Mouse (Mus musculus) ES-E14 (cell line): Measurements from ENCODE around the gene Hivep3. TPM values are rescaled to one million over a fixed set of nuclear protein-coding genes. Genes with fewer than 3 reads are reported as not detected.

Experiments used
- DNase-seq: peaks from one replicate; pipeline ENCODE4 v3.0.0-alpha.2; 2013; ENCODE audit warnings: low read depth, low spot score
- H3K27ac ChIP-seq: 2 replicates; pipeline ENCODE4 v1.5.1; 2012; ENCODE audit warnings: low read depth, mild to moderate bottlenecking, low read length, moderate library complexity, mixed read lengths; ENCODE audit not compliant: poor library complexity, insufficient read depth, severe bottlenecking
- H3K36me3 ChIP-seq: 2 replicates; pipeline ENCODE4 v1.6.1; 2012; ENCODE audit warnings: mild to moderate bottlenecking, low read length, moderate library complexity, mixed read lengths; ENCODE audit not compliant: control insufficient read depth, poor library complexity, insufficient read depth, severe bottlenecking
- H3K4me1 ChIP-seq, 2 experiments: fragments of 150-350 bp in 1 of 2; sonication (generic) in 1 of 2; 2 replicates each; pipeline ENCODE4 v1.6.1; 2012; ENCODE audit warnings: low read length in 2 of 2, mild to moderate bottlenecking in 1 of 2, mixed read lengths in 1 of 2; ENCODE audit not compliant: control insufficient read depth in 2 of 2, insufficient read depth in 2 of 2, poor library complexity in 1 of 2
- H3K4me3 ChIP-seq, 2 experiments: fragments of 150-350 bp in 1 of 2; sonication (generic) in 1 of 2; 2 replicates each; pipeline ENCODE4 v1.5.1; 2012; ENCODE audit warnings: low read length in 2 of 2, low read depth in 1 of 2, mild to moderate bottlenecking in 1 of 2, mixed read lengths in 1 of 2; ENCODE audit not compliant: insufficient read depth in 1 of 2, poor library complexity in 1 of 2, severe bottlenecking in 1 of 2
- H3K9ac ChIP-seq: 2 replicates; pipeline ENCODE4 v1.6.1; 2012; ENCODE audit warnings: low read depth, mild to moderate bottlenecking, low read length, mixed read lengths; ENCODE audit not compliant: poor library complexity, insufficient read depth, severe bottlenecking
- H3K9me3 ChIP-seq: fragments of 150-350 bp; sonication (generic); 2 replicates; pipeline ENCODE4 v1.6.1; 2012; ENCODE audit warnings: low read depth, mild to moderate bottlenecking, low read length; ENCODE audit not compliant: control insufficient read depth, insufficient read depth
- CHD2 ChIP-seq: IDR thresholded peaks from 2 replicates; pipeline ENCODE4 v1.6.1; 2014; ENCODE audit warnings: mild to moderate bottlenecking, low read depth, low read length, inconsistent platforms
- HCFC1 ChIP-seq: IDR thresholded peaks from 2 replicates; pipeline ENCODE4 v1.6.1; 2012; ENCODE audit warnings: low read length, inconsistent platforms, borderline replicate concordance; ENCODE audit not compliant: insufficient read depth
- MAFK ChIP-seq: IDR thresholded peaks from 2 replicates; pipeline ENCODE4 v1.6.1; 2014; ENCODE audit warnings: mild to moderate bottlenecking, low read depth, low read length, inconsistent platforms; ENCODE audit not compliant: insufficient read depth
- ZC3H11A ChIP-seq: IDR thresholded peaks from 2 replicates; pipeline ENCODE4 v1.6.1; 2012; ENCODE audit warnings: low read depth, mild to moderate bottlenecking, inconsistent platforms, low read length, borderline replicate concordance
- ZNF384 ChIP-seq: IDR thresholded peaks from 2 replicates; pipeline ENCODE4 v1.6.1; 2012; ENCODE audit warnings: low read depth, low read length, inconsistent platforms
- in situ Hi-C, 2 experiments: fragments of 600-800 bp; cut with MboI; formaldehyde crosslinking; loops; one replicate each; pipeline ENCODE4 v1.15.1; 2025; ENCODE audit warnings: low sequenced_read_pairs in 2 of 2, inconsistent platforms in 1 of 2; ENCODE audit not compliant: unreplicated experiment in 2 of 2
- total RNA-seq: library from RNA; depleted of rRNA; stranded (reverse); fragments of 300-350 nt; gene quantifications from 2 replicates; pipeline ENCODE4 v1.2.3, GENCODE M21; 2012

Gene Hivep3
- total RNA-seq, 1 experiment: 1.4 TPM

DNA sequence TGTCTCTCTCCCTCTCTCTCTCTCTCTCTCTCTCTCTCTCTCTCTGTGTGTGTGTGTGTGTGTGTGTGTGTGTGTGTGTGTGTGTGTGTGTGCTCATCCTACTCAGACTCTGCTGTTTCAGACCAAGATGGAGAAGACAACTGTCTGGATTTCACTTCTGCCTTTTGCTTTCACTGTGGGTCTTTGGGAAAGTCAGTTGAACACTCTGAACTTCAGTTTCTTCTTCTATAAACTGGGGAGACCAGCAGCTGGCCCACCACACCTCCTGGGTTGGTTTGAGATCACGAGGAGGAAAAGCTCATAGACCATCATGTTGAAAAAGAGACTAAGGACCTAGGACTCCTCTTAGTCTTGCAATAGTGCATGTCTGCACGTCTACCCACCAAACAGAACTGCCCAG lies 246.3 kb downstream of the Hivep3 start:
- TF ChIP-seq ZC3H11A (no peak), CHD2 (no peak), ZNF384 (no peak), HCFC1 (no peak), MAFK (no peak)
- DNase-seq: no peak
- no peak overlapping the region for H3K27ac ChIP-seq
- H3K4me1 ChIP-seq: peaks cover 0 to 2% of the 10 kb centered on the region in 2 experiments; a peak in 1 of 4 replicates
- H3K36me3 ChIP-seq: no peaks in the 10 kb centered on the region
- in situ Hi-C loops: no loop called here
- H3K4me3 ChIP-seq: no peak overlapping the region
- H3K9me3 ChIP-seq: no peaks in the 10 kb centered on the region
- no peak overlapping the region for H3K9ac ChIP-seq

- no peaks in the 10 kb centered on the region for H3K4me1 ChIP-seq
- no peak overlapping the region for H3K9ac ChIP-seq
- no peak for DNase-seq
- no peaks in the 10 kb centered on the region for H3K9me3 ChIP-seq
- in situ Hi-C loops: no loop called here
- H3K4me3 ChIP-seq: no peak overlapping the region
- no peaks in the 10 kb centered on the region for H3K36me3 ChIP-seq
- no peak overlapping the region for H3K27ac ChIP-seq
- no peak for TF ChIP-seq ZNF384
- TF ChIP-seq MAFK: no peak
- TF ChIP-seq CHD2: no peak
- TF ChIP-seq ZC3H11A: no peak
- no peak for TF ChIP-seq HCFC1
Observed at GRCm38 (mm10) chr4:119981047-119981720, 247.6 kb downstream of the Hivep3 start.

- Histone ChIP-seq H3K27ac (no peak overlapping the region), H3K4me1 (no peaks in the 10 kb centered on the region), H3K9ac (no peak overlapping the region), H3K4me3 (no peak overlapping the region), H3K9me3 (no peaks in the 10 kb centered on the region), H3K36me3 (no peaks in the 10 kb centered on the region)
- TF ChIP-seq ZNF384 (no peak), MAFK (no peak), ZC3H11A (no peak), HCFC1 (no peak), CHD2 (no peak)
- in situ Hi-C loops: no loop called here
- no peak for DNase-seq
Observed at GRCm38 (mm10) chr4:119986065-119986464, 252.5 kb downstream of the Hivep3 start.

GRCm38 (mm10) chr4:119986580-119987291 lies 253.2 kb downstream of the Hivep3 start:
- Histone ChIP-seq H3K27ac (no peak overlapping the region), H3K36me3 (no peaks in the 10 kb centered on the region), H3K4me1 (no peaks in the 10 kb centered on the region), H3K9me3 (no peaks in the 10 kb centered on the region), H3K9ac (no peak overlapping the region), H3K4me3 (no peak overlapping the region)
- no peak for DNase-seq
- in situ Hi-C loops: no loop called here
- no peak for TF ChIP-seq HCFC1
- TF ChIP-seq ZNF384: no peak
- no peak for TF ChIP-seq ZC3H11A
- TF ChIP-seq CHD2: no peak
- TF ChIP-seq MAFK: no peak
